Mouse (Mus musculus): ENCODE results near the gene Glb1l3.
"Not testable (repeated sequence)": the region's sequence is repeated elsewhere in the genome, so short reads cannot be mapped to it uniquely, and the experiment has no call there.

Glb1l3 gene

GRCm38 (mm10) chr9:26860751-26861150 is at the start of gene Glb1l3:
Glb1l3 (minus strand) TSS chr9:26860890.
- in situ Hi-C loops (cut with MboI; ENCODE audit: unreplicated experiment in 2 of 2), result no loop called here

- in situ Hi-C loops (cut with MboI; ENCODE audit: unreplicated experiment in 2 of 2), result not testable (repeated sequence)
Observed at GRCm38 (mm10) chr9:26869856-26870255, 9.2 kb upstream of the Glb1l3 start.

DNA sequence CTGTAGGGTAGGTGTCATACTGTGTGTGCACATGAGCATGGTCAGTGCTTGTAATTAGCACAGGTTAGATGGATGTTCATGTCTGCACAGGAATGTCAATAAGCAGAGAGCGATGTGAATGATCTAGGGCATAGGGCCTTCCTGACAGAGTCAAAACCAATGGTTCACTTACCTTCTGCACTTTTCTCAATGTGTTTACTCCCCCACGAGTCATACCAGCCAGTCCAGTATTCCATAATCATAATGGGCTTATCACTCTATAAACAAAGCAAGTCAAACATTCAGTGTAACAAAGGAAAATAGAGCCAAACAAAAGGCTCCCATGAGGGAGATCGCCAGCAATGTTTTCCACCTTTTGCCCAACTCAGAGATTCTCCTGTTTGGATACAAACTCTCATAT is 29.6 kb downstream of the Glb1l3 start:
- in situ Hi-C loops (cut with MboI; ENCODE audit: unreplicated experiment in 2 of 2), result no loop called here

- in situ Hi-C loops (cut with MboI; ENCODE audit: unreplicated experiment in 2 of 2), result no loop called here
Observed at GRCm38 (mm10) chr9:26819942-26820341, 40.7 kb downstream of the Glb1l3 start.

- in situ Hi-C loops (cut with MboI; ENCODE audit: unreplicated experiment in 2 of 2), result no loop called here
Observed at GRCm38 (mm10) chr9:26808735-26809134, 52.0 kb downstream of the Glb1l3 start.

DNA sequence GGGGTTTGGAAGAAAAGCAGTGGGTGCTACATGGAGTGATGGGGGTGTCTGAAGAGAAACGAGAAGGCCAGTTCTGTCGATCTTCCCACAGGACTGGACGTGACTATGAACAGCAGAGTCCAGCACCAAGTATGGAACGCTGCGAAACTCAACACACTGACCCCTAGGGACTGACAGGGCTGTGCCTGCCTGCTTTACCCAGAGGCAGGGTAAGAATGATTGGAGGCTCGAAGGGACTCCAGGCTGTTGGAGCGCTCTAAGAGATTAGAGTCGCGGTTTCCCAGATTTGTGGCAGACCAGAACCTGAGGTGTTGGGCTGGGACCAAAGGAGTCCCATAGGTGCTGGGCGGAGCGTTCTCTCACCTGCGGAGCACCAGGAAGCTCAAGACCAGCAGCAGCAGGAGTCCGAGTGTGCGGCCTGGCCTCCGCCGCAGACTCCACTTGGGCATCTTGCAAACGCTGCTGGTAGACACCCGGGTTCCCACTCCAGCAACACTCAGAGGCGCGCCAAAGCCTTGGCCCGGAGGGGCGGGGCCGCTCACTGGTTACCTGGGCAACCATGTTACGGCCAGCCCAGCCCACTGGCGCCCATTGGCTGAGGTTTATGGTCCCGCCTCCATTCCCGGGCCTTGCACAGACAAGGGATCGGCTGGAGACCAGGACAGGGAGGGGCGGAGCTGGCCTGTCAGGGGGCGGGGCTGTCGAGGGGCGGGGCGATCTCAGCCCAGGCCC is 54.6 kb downstream of the Glb1l3 start, which contains the start of gene Glb1l2:
Gene Glb1l2, minus strand, starts transcription at position 534 of the 732 bp plus-strand sequence.
- in situ Hi-C loops (cut with MboI; ENCODE audit: unreplicated experiment in 2 of 2), result no loop called here

DNA sequence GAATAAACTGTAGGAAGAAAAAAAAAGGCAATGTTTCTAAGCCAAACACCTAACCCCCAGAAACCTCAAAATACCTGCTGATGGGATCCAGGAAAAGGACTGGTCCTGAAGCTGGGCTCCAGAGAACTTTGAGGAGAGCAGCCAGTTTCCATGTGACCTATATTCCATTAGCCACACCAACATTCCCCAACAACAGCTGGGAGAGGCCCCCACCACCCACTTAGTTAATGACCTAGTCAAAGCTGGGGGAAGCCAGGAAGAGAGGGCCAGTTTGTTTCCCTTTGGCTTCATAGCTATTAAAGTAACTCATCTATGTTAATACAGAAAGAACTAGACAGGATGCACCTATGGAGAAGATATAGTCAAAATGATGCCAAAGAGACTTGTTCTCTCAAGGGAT is 56.4 kb downstream of the Glb1l3 start:
- in situ Hi-C loops (cut with MboI; ENCODE audit: unreplicated experiment in 2 of 2), result no loop called here

- in situ Hi-C loops (cut with MboI; ENCODE audit: unreplicated experiment in 2 of 2), result no loop called here
Observed at GRCm38 (mm10) chr9:26800357-26800756, 60.3 kb downstream of the Glb1l3 start.

DNA sequence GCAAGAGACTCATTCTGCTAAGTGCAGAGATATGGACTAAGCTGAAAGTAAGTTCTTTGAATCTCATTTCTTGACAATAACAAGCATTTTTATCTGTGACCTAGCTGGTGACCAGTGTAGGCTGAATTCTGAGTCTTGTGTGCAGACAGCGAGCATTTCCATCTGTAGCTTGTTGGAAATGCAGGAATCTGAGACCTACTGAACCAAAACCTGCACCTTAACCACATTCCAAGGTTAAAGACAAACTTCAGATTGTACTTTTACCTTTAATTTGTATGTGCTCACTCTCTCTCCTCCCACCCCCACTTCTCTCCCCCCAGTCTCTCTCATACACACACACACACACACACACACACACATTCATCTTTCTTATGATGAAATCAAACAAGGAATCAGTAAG is 62.0 kb downstream of the Glb1l3 start:
- in situ Hi-C loops (cut with MboI; ENCODE audit: unreplicated experiment in 2 of 2), result no loop called here

- in situ Hi-C loops (cut with MboI; ENCODE audit: unreplicated experiment in 2 of 2), result no loop called here
Observed at GRCm38 (mm10) chr9:26798205-26798604, 62.5 kb downstream of the Glb1l3 start.

DNA sequence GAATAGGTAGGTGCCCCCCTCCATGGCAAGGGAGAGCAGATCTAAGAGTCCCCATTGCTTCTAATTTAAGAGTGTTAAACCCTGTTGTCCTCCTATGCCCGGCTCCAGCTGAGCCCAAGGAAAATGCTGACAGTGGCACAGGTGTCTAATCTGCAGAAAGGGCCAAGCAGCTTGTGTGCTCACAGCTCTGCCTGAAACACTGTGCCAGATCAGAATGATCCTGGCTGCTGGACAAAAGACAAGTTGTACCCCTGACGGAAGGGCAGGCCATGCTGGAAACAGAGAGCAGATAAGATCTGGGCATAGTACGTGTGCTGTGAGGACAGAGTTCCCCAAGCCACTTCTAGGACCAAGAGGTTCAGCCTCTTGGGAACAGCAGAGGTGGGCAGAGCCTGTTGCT is 67.9 kb downstream of the Glb1l3 start:
- in situ Hi-C loops (cut with MboI; ENCODE audit: unreplicated experiment in 2 of 2), result no loop called here

GRCm38 (mm10) chr9:26783414-26783975 is 77.2 kb downstream of the Glb1l3 start:
- in situ Hi-C loops (cut with MboI; ENCODE audit: unreplicated experiment in 2 of 2), result no loop called here

DNA sequence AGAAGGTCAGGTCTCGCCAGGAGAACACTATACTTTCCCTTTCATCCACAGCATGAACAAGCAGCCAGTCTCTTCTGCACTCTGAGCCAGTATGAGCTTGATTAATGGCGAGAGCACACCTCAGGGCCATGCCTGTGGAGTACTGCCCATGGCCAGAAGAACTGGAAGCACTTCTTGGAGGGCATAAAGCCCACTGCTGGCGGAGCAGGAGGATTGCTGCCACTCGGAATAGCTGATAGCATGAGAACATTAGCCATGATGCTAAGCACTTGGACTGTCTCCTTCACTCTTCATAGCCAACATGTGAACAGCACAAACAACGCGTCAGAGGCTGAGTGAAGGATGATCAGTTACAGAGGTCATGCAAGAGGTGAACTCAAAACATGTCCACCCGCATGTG is 82.3 kb downstream of the Glb1l3 start:
- in situ Hi-C loops (cut with MboI; ENCODE audit: unreplicated experiment in 2 of 2), result loop anchor here in 1 of 2 experiments (5.0 kb wide), 1 partner anchor 1121 kb away; no protein-coding TSS in a partner anchor

DNA sequence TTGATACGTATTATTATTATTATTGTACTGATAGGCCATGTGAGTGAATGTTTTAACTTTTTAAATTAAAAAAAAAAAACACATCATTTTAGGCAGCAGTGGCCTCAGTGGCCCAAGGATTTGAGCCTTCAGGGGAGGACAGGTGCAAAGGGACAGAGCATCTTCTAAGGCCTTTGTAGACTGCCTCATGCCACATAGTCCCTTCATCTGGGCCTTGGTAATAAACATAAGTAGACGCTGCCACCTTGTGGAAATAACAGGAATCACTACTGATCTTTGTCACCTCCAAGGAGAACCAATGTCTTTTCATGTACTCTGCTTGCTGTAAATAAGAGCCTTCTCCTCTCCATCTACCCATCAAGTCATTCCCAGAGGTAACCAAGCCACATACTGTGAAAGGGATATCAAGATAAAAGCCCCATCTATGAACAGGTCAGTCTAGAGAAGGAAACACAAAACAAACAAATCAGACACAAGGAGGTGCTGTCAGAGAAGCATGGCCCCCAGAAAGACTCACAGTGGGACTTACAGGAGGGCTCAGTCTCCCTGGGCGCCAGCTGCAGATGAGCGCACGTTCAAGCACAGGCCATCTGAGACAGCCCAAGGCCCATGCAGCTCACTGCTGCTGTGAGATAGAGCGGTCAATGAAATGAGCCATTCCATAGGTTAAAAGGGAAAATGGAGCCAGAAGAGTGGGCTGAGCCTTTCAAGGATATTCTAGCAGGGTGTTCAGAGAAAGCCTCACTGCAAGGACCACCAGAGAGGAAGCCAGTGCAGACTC is 84.4 kb downstream of the Glb1l3 start:
- in situ Hi-C loops (cut with MboI; ENCODE audit: unreplicated experiment in 2 of 2), result loop anchor here in 1 of 2 experiments (5.0 kb wide), 1 partner anchor 1119 kb away; no protein-coding TSS in a partner anchor

DNA sequence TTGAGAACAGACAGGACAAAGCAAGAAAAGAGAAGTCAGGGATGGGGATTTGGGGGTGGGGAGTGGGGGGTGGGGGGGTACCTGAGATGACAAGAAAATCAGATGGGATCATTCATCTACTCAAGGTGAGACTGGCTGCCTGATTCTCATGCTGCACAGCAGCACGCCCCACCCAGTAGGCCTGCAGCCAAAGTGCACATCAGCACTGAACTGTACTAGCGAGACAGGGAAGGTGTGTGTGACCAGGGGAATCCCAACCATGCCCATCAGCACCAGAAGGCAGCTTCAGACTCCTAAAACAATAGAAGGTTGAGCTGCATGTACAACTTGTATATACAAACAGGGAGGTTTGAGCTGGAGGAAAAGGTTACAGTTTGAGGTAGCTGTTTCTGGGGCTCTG is 85.0 kb downstream of the Glb1l3 start:
- in situ Hi-C loops (cut with MboI; ENCODE audit: unreplicated experiment in 2 of 2), result loop anchor here in 1 of 2 experiments (5.0 kb wide), 1 partner anchor 1118 kb away; no protein-coding TSS in a partner anchor

DNA sequence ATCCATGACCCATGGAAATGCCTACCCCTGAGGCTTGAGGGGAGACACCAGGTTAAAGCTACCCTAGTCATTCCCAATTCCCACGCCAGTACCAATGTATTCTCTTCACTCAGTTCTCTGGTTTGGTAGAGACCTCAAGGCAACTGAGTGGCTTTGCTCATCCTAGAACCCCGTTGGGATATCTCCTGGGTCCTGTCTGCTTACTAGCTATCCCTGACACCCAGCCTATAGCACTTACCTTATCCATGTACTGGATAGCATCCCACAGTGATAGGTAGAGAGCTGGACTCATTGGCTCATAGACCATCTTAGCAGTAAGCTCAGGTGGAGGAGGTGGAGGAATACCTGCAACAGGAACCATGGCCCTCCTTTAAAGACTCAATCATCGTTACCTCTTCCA is 92.5 kb downstream of the Glb1l3 start:
- in situ Hi-C loops (cut with MboI; ENCODE audit: unreplicated experiment in 2 of 2), result loop anchor here in 1 of 2 experiments (25.0 kb wide), 1 partner anchor 1106 kb away; no protein-coding TSS in a partner anchor
